Mouse (Mus musculus) myocyte (in vitro differentiated cells): ENCODE results near the gene Dvl2.

Experiments
- MYOD1 ChIP-seq, 3 experiments: IDR thresholded peaks; one replicate each; pipeline ENCODE4 v1.6.1; 2011; ENCODE audit warnings: control low read depth in 2 of 3, low read depth in 2 of 3, mild to moderate bottlenecking in 2 of 3, moderate library complexity in 1 of 3; ENCODE audit not compliant: insufficient read length in 2 of 3, control insufficient read depth in 1 of 3
- POLR2A ChIP-seq: IDR thresholded peaks from one replicate; pipeline ENCODE4 v1.6.1; 2011; ENCODE audit warnings: low read depth, mild to moderate bottlenecking, control low read depth, moderate library complexity; ENCODE audit not compliant: insufficient read length
- TCF12 ChIP-seq: IDR thresholded peaks from one replicate; pipeline ENCODE4 v1.6.1; 2011; ENCODE audit warnings: mild to moderate bottlenecking, control low read depth; ENCODE audit not compliant: poor library complexity, insufficient read depth, severe bottlenecking
- USF1 ChIP-seq: IDR thresholded peaks from one replicate; pipeline ENCODE4 v1.6.1; 2011; ENCODE audit warnings: low read depth, mild to moderate bottlenecking, control low read depth, moderate library complexity

- TF ChIP-seq TCF12 (no peak), POLR2A (no peak), MYOD1 (IDR thresholded peaks at IDR 0.05; ENCODE audit: control insufficient read depth in 1 of 3, insufficient read length in 2 of 3, low read depth in 2 of 3) (no peak), USF1 (no peak)
Observed at GRCm38 (mm10) chr11:69976271-69976670, 24.1 kb upstream of the Dvl2 start.
